Mouse (Mus musculus) erythroblast, adult 5-6 weeks (primary cell): ENCODE data around the gene Cpsf4l. TPM values are rescaled to one million over a fixed set of nuclear protein-coding genes. Genes with fewer than 3 reads are reported as not detected.

Experiments used
- ATAC-seq: replicated peaks from 2 replicates; pipeline ENCODE4 v1.8.0; 2016; ENCODE audit warnings: moderate number of reproducible peaks, mild to moderate bottlenecking, moderate TSS enrichment, inconsistent platforms; ENCODE audit not compliant: poor library complexity, low FRiP score, severe bottlenecking
- total RNA-seq, 2 experiments: library from RNA; stranded (forward) in 1 of 2; stranded (reverse) in 1 of 2; fragments of 150-400 nt in 1 of 2; fragments of 200-764, 138-1000 nt in 1 of 2; gene quantifications; 2 replicates each; pipeline versions ENCODE4 v1.2.3 to v1.2.4; 2015 to 2017; ENCODE audit warnings: low replicate concordance in 2 of 2

Cpsf4l gene
- total RNA-seq, 2 experiments from 2014 or later: not detected

GRCm38 (mm10) chr11:113708629-113709213 lies 1.1 kb downstream of the Cpsf4l start:
- ATAC-seq: no peak

- no peak for ATAC-seq
These were observed 3.7 kb downstream of the Cpsf4l start for GRCm38 (mm10) chr11:113705966-113706652.

GRCm38 (mm10) chr11:113703758-113704157 lies 6.1 kb downstream of the Cpsf4l start:
- peak; percentile 86 for ATAC-seq

- ATAC-seq: no peak
These were observed 10.2 kb downstream of the Cpsf4l start for GRCm38 (mm10) chr11:113699643-113700042.

GRCm38 (mm10) chr11:113698013-113698545 lies 11.7 kb downstream of the Cpsf4l start:
- no peak for ATAC-seq

GRCm38 (mm10) chr11:113697571-113697970 lies 12.2 kb downstream of the Cpsf4l start:
- ATAC-seq: no peak

- no peak for ATAC-seq
These were observed 18.0 kb downstream of the Cpsf4l start for GRCm38 (mm10) chr11:113691851-113692250.

GRCm38 (mm10) chr11:113691318-113691717 lies 18.5 kb downstream of the Cpsf4l start:
- ATAC-seq: no peak

- no peak for ATAC-seq
These were observed 19.3 kb downstream of the Cpsf4l start for GRCm38 (mm10) chr11:113690506-113690905.

- ATAC-seq: no peak
These were observed 22.8 kb downstream of the Cpsf4l start for GRCm38 (mm10) chr11:113687031-113687430.

GRCm38 (mm10) chr11:113684707-113685426 lies 24.9 kb downstream of the Cpsf4l start:
- ATAC-seq: no peak

- peak; percentile 76 for ATAC-seq
These were observed 25.7 kb downstream of the Cpsf4l start, which contains the start of the genes Fam104a and D11Wsu47e for GRCm38 (mm10) chr11:113683957-113684706. Fam104a (minus strand) TSS chr11:113684155. D11Wsu47e (plus strand) TSS chr11:113684412.

GRCm38 (mm10) chr11:113683627-113683956 lies 26.2 kb downstream of the Cpsf4l start:
- ATAC-seq: peak; percentile 8

- peak; percentile 51 for ATAC-seq
These were observed 26.8 kb downstream of the Cpsf4l start for GRCm38 (mm10) chr11:113682897-113683626.

- ATAC-seq: no peak
These were observed 27.8 kb downstream of the Cpsf4l start for GRCm38 (mm10) chr11:113681979-113682378.

GRCm38 (mm10) chr11:113680954-113681353 lies 28.9 kb downstream of the Cpsf4l start:
- peak; percentile 70 for ATAC-seq

GRCm38 (mm10) chr11:113678373-113678772 lies 31.4 kb downstream of the Cpsf4l start:
- ATAC-seq: no peak

GRCm38 (mm10) chr11:113677378-113677777 lies 32.4 kb downstream of the Cpsf4l start:
- no peak for ATAC-seq

GRCm38 (mm10) chr11:113676847-113677246 lies 33.0 kb downstream of the Cpsf4l start:
- ATAC-seq: no peak
